Mouse (Mus musculus) MEL (cell line): Measurements from ENCODE around the gene Sh3gl2.

Source experiments
- CHD2 ChIP-seq: IDR thresholded peaks from 2 replicates; pipeline ENCODE4 v1.6.1; 2011; ENCODE audit warnings: low read length, improper control_type of control experiment
- CTCF ChIP-seq, 3 experiments: IDR thresholded peaks in 2 of 3; conservative IDR thresholded peaks in 1 of 3; 2 replicates each; pipeline ENCODE4 v1.5.1; 2011 to 2012; ENCODE audit warnings: low read length in 3 of 3, low read depth in 2 of 3, mild to moderate bottlenecking in 2 of 3, improper control_type of control experiment in 1 of 3, inconsistent platforms in 1 of 3, mixed read lengths in 1 of 3, moderate library complexity in 1 of 3; ENCODE audit not compliant: control insufficient read depth in 1 of 3, insufficient read depth in 1 of 3, poor library complexity in 1 of 3, severe bottlenecking in 1 of 3
- ELF1 ChIP-seq: IDR thresholded peaks from 2 replicates; pipeline ENCODE4 v1.6.1; 2014; ENCODE audit warnings: low read depth, mild to moderate bottlenecking, inconsistent platforms, low read length, improper control_type of control experiment, moderate library complexity
- HCFC1 ChIP-seq: IDR thresholded peaks from 2 replicates; pipeline ENCODE4 v1.6.1; 2012; ENCODE audit warnings: low read depth, mild to moderate bottlenecking, inconsistent platforms, low read length, improper control_type of control experiment, moderate library complexity
- MAX ChIP-seq: IDR thresholded peaks from 2 replicates; pipeline ENCODE4 v1.6.1; 2011; ENCODE audit warnings: low read length, improper control_type of control experiment
- MEF2A ChIP-seq: IDR thresholded peaks from 2 replicates; pipeline ENCODE4 v1.6.1; 2014; ENCODE audit warnings: low read depth, mild to moderate bottlenecking, inconsistent platforms, low read length, improper control_type of control experiment; ENCODE audit not compliant: poor library complexity, insufficient replicate concordance, severe bottlenecking; ENCODE audit errors: extremely low read depth
- MYC ChIP-seq: IDR thresholded peaks from 2 replicates; pipeline ENCODE4 v1.6.1; 2011; ENCODE audit warnings: low read depth, mild to moderate bottlenecking, low read length, improper control_type of control experiment, moderate library complexity
- POLR2A ChIP-seq, 2 experiments: IDR thresholded peaks; 2 replicates each; pipeline ENCODE4 v1.6.1; 2011 to 2012; ENCODE audit warnings: low read length in 2 of 2, mild to moderate bottlenecking in 2 of 2, control low read depth in 1 of 2, improper control_type of control experiment in 1 of 2, low read depth in 1 of 2, moderate library complexity in 1 of 2; ENCODE audit not compliant: control insufficient read depth in 1 of 2, insufficient read depth in 1 of 2, poor library complexity in 1 of 2
- TAL1 ChIP-seq: IDR thresholded peaks from 2 replicates; pipeline ENCODE4 v1.6.1; 2012; ENCODE audit warnings: mild to moderate bottlenecking, inconsistent platforms, low read length, moderate library complexity, mixed read lengths
- ZMIZ1 ChIP-seq: IDR thresholded peaks from 2 replicates; pipeline ENCODE4 v1.6.1; 2012; ENCODE audit warnings: low read depth, mild to moderate bottlenecking, inconsistent platforms, low read length, improper control_type of control experiment, moderate library complexity

DNA sequence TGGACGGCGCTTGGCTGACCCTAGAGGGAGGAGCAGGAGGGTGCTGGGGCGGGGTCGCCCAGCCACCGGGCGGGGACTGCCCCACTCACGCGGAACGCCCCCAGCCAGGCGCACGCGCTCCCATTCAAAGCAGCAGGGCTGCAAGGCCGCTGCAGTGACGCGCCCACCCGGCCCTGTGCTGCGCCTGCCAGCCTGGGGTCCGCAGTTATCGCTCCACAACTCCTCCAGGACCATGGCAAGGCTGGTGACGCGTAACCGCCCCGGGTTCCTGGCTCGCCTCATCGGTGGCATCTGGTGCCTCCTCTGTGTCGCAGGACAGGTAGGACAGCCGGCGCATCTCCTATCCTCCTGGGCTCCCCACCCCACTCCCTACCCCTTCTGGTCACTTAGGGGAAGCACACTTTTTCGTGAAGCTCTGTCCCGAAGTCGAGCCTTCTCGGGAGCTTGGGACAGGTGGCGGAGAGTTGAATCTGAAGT, 309.3 kb downstream of the Sh3gl2 start:
- no peak for TF ChIP-seq MAX
- no peak for TF ChIP-seq MYC
- no peak for TF ChIP-seq CTCF (IDR thresholded peaks at IDR 0.05 in 2 of 3, conservative IDR thresholded peaks at IDR 0.05 in 1 of 3; ENCODE audit: control insufficient read depth in 1 of 3, insufficient read depth in 1 of 3, low read depth in 2 of 3, low read length in 3 of 3, poor library complexity in 1 of 3, severe bottlenecking in 1 of 3)
- no peak for TF ChIP-seq ZMIZ1
- no peak for TF ChIP-seq TAL1
- no peak for TF ChIP-seq POLR2A (IDR thresholded peaks at IDR 0.05; ENCODE audit: control insufficient read depth in 1 of 2, insufficient read depth in 1 of 2, low read depth in 1 of 2, low read length in 2 of 2, poor library complexity in 1 of 2)
- TF ChIP-seq HCFC1 = no peak
- TF ChIP-seq ELF1 = no peak
- TF ChIP-seq MEF2A = no peak
- TF ChIP-seq CHD2 = no peak
